Mouse (Mus musculus): ENCODE results near the gene Stx11. TPM values are rescaled to one million over a fixed set of nuclear protein-coding genes. Genes with fewer than 3 reads are reported as not detected.
"Not testable (repeated sequence)": the region's sequence is repeated elsewhere in the genome, so short reads cannot be mapped to it uniquely, and the experiment has no call there.

The Stx11 gene
- total RNA-seq, 2 experiments from 2014 or later, result 0.44 to 0.47 TPM

- intact Hi-C loops (cut with DNase I; ENCODE audit: low total_unique reads), result no loop called here
- DNase-seq, result no peak
Measured at GRCm38 (mm10) chr10:12963362-12964147, 543 bp downstream of the Stx11 start.

GRCm38 (mm10) chr10:12962238-12962637 is 1.9 kb downstream of the Stx11 start:
- intact Hi-C loops (cut with DNase I; ENCODE audit: low total_unique reads), result no loop called here
- no peak for DNase-seq

GRCm38 (mm10) chr10:12961546-12961945 is 2.6 kb downstream of the Stx11 start:
- intact Hi-C loops (cut with DNase I; ENCODE audit: low total_unique reads), result no loop called here
- no peak for DNase-seq

DNA sequence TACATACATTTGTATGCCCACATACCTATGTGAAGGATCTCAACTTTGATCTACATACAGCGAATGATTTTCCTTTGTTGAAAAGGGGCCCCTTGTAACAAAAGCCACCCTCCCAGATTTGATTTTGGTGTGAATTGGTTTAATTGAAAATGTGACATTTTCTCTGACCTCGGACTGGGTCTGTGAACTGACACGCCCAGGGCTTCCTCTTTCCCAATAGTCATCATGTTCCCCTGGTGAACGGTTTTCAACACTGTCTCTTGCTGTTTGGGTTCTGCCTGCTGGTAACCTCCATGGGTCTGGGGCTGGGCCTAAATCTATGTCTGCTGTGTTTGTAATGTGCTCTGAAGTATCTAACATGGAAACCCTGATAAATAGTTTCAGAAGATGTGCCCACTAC is 6.8 kb downstream of the Stx11 start:
- DNase-seq, result no peak
- intact Hi-C loops (cut with DNase I; ENCODE audit: low total_unique reads), result no loop called here

- no peak for DNase-seq
- intact Hi-C loops (cut with DNase I; ENCODE audit: low total_unique reads), result no loop called here
Measured at GRCm38 (mm10) chr10:12955831-12956230, 8.3 kb downstream of the Stx11 start.

DNA sequence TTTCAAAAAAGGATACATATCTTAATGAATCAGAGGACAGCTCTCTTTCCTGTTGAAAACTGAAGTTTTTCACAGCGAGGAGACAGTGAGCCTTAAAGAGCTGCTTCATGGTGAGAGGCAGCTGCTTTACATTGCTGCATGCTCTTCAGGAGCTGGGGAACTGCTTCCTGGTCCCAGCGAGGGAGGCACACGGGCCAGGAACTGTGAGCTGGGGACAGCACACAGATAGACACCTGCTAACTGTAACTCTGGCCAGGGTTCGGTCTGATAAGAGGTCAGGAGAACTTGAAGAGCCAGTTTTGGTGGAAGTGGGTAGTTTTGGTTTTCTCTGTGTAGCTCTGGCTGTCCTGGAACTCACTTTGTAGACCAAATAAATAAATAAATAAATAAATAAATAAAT is 12.7 kb downstream of the Stx11 start:
- intact Hi-C loops (cut with DNase I; ENCODE audit: low total_unique reads), result loop anchor here (5.0 kb wide), 1 partner anchor 41 kb away; no protein-coding TSS in a partner anchor
- DNase-seq, result not testable (repeated sequence)

- no peak for DNase-seq
- intact Hi-C loops (cut with DNase I; ENCODE audit: low total_unique reads), result no loop called here
Measured at GRCm38 (mm10) chr10:12949299-12949698, 14.8 kb downstream of the Stx11 start.

GRCm38 (mm10) chr10:12947606-12948005 is 16.5 kb downstream of the Stx11 start:
- intact Hi-C loops (cut with DNase I; ENCODE audit: low total_unique reads), result no loop called here
- DNase-seq, result no peak

DNA sequence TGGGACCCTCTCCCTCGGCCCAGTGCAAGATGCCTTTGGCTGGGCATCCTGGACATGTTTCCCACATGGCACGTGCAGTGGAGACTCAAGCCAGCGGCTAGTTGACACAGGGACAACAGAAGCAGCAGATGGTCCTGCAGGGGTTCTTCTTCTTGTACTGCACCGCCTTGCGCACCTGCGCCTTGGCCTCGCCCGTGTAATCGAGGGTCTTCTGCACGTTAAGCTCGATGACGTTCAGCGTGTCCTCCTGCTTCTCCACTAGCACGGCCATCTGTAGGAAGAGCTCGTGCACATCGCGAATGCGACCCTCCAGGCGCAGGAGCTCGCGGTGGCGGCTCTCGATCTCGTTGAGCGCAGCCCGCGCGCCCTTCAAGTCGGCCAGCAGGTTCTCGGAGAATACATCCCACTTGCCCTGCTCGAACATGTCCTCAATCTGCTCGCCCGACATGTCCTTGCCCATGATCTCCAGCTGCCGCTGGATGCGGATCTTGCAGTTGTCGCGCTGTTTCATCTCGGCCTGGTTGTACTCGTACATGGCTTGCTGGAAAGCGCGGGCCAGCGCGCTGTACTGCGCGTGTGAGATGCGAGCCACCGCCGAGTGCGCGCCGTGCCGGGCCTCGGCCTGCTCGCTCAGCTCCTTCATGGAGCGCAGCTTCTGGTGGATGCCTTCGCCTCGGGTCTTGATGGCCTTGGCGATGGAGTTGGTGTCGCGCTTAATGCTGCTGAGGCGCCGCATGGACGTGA is 22.9 kb downstream of the Stx11 start:
- intact Hi-C loops (cut with DNase I; ENCODE audit: low total_unique reads), result no loop called here
- DNase-seq, result peak; percentile 7

DNA sequence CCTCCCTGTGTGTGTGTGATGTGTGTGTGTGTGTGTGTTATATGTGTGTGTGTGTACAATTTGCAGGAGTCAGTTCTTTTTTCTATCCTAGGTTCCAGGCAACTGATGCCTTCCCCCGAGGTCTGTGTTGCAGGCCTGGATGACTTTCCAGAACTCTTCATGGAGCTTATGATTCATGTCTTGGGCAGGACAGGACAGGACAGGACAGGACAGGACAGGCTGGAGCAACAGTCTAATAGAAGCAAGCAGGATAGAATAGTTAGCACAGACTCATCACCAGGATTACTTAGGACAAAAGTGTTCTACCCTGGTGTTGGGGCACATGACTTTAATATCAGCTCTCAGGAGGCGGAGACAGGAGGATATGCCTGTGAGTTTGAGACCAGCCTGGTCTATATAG is 25.3 kb downstream of the Stx11 start:
- DNase-seq, result no peak
- intact Hi-C loops (cut with DNase I; ENCODE audit: low total_unique reads), result loop anchor here (10.0 kb wide), 1 partner anchor 46 kb away; no protein-coding TSS in a partner anchor

GRCm38 (mm10) chr10:12936079-12936478 is 28.0 kb downstream of the Stx11 start:
- no peak for DNase-seq
- intact Hi-C loops (cut with DNase I; ENCODE audit: low total_unique reads), result loop anchor here (10.0 kb wide), 1 partner anchor 49 kb away; no protein-coding TSS in a partner anchor

- intact Hi-C loops (cut with DNase I; ENCODE audit: low total_unique reads), result loop anchor here (10.0 kb wide), 1 partner anchor 49 kb away; no protein-coding TSS in a partner anchor
- no peak for DNase-seq
Measured at GRCm38 (mm10) chr10:12935575-12935974, 28.5 kb downstream of the Stx11 start.

DNA sequence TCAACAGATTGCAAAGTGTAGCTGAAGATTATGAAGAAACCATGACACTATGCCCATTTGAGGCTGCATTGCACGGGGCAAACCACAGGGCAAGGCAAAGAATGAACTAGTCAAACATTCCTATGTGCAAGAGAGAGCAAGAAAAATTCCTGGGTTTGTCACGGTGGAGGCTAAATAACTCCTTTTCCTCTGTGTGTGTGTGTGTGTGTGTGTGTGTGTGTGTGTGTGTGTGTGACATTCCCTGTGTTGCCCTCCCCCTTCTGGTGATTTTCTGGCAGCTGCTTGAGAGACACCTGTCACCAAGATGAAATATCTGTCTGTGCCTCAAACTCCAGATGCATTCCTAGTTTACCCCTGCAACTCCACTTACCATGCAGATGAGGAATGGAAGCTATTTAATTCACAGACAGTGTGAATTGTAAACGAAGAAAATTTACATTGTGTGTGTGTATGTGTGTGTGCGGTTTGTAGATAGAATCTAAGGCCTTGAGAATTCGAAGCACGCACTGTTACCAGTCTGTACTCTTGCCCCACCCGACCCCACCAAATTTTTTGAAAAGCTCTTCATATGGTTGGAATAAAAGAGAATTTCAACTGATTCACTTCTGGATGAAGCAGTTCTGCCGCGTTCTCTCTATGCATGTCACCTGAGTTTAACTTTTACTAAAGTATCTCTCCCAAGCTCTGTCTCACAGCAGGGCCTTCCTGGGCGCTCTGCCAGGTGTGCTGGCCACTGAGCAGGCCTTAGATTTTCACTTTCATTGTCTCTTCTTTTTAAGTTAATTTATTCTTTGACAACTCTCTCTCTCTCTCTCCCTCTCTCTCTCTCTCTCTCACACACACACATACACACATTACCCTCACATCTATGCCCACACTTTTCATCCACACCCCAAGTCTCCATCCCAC is 32.4 kb downstream of the Stx11 start:
- DNase-seq, result no peak
- intact Hi-C loops (cut with DNase I; ENCODE audit: low total_unique reads), result loop anchor here (10.0 kb wide), 1 partner anchor 53 kb away; no protein-coding TSS in a partner anchor

DNA sequence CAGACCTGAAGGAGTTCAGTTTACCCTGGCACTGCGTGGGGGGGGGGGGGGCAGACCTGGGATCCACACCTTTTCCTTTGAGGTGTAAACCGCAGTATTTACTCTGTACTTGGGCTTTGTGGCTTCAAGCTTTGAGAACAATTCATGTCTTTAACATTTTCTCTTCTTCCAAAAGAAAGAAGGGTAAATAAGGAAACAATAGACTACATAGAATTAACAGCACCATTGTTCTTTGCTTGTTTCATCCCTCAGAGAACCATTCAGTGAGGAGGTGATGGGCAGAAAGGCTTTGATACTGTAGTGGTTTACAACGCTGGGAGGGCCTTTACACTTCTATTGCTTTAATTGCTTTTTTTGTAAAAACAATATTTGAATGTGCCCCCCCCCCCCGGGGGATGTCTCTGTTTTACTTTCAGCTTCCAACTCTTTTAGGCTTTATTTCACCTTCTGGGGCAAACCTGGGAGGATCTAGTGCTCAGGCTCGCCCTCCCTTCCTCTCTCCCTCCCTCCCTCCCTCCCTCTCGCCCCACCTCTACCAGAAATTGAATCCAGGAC is 33.7 kb downstream of the Stx11 start:
- intact Hi-C loops (cut with DNase I; ENCODE audit: low total_unique reads), result loop anchor here (10.0 kb wide), 1 partner anchor 54 kb away; no protein-coding TSS in a partner anchor
- DNase-seq, result no peak

GRCm38 (mm10) chr10:12929857-12930174 is 34.3 kb downstream of the Stx11 start:
- no peak for DNase-seq
- intact Hi-C loops (cut with DNase I; ENCODE audit: low total_unique reads), result loop anchor here (10.0 kb wide), 1 partner anchor 55 kb away; no protein-coding TSS in a partner anchor

DNA sequence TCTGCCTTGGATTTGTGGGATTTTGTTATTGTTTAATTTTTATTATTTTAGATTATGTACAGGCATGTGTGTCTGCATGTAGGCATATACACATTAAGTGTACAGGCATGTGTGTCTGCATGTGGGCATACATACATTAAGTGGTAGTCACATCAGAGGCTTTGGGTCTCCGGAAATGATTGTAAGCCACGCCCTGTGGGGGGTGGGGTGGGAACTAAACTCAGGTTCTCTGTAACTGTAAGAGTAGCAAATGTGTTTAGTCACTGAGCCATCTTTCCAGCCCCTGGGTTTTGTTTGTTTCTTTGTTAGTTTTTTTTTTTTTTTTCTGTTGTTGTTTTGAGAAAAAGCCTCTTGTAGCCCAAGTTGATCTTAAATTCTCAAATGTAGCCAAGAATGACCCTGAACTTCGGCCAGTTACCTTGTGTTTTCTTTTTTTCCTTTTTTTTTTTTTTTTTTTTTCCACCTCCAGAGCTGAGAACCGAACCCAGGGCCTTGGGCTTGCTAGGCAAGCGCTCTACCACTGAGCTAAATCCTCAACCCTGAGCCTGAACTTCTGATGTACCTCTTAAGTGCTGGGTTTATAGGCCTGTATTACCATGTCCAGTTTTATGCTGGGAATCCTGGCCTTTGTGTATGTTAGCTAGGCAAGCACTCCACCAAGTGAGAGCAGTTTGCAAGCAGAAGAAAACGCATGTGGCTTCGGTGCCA is 34.8 kb downstream of the Stx11 start:
- intact Hi-C loops (cut with DNase I; ENCODE audit: low total_unique reads), result no loop called here
- DNase-seq, result no peak

DNA sequence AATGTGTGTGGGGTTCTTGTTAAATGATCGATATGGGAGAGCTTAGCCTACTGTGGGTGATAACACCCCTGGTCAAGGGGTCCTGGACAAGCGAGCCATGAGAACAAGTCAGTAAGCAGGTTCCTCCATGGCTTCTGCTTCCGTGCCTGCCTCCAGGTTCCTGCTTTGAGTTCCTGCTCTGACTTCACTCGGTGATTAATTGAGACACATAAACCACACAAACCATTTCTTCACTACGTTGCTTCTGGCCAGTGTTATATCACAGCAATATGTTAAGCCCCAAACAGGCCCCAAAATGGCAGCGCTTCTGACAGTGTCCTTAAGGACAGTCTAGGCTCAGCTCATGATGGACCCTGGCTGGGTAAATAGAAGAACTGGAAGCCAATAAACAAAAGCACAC is 35.9 kb downstream of the Stx11 start:
- intact Hi-C loops (cut with DNase I; ENCODE audit: low total_unique reads), result no loop called here
- DNase-seq, result no peak

- peak; percentile 87 for DNase-seq
- intact Hi-C loops (cut with DNase I; ENCODE audit: low total_unique reads), result no loop called here
Measured at GRCm38 (mm10) chr10:12922574-12923353, 41.3 kb downstream of the Stx11 start.
